Mouse (Mus musculus) kidney, adult 8-10 months (tissue): ENCODE data around the gene Map4k3.
"Not testable (repeated sequence)": the region's sequence is repeated elsewhere in the genome, so short reads cannot be mapped to it uniquely, and the experiment has no call there.

Experiments used
- DNase-seq, 2 experiments: peaks; one replicate each; pipeline ENCODE4 v3.0.0; 2022

The Map4k3 gene

DNA sequence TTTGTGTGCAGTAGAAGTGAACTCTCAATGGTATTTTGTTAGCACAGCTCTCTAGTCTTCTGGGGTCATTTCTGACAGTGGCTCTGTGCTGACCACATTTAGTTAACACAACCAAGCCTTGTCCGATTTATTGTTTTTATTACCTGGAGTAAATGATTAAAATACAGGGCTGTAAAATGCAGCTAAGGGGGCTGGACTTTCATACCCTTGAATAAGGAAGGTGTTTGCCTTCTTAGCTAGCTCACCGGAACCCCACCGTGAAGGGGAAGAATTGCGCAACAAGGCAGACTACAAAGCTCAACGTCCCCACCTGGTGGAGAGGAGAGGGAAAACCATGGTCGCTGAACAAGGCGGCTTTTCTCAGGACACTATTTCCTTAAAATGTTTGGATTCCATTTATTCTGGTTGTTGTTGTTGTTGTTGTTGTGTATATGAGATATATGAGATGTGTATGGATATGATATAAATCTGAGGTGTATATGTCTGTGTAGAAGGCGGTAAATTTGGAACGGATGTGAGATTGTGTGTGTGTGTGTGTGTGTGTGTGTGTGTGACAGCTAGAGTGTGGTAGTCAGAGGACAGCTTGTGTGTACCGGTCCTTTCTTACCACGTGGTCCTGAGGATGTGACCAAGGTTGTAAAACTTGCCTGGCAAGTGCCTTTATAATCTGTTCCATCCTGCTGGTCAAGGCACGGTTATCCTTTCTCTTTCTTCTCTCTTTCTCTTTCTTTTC, 167.4 kb downstream of the Map4k3 start:
- peak; percentile 69 to 77 for DNase-seq

DNA sequence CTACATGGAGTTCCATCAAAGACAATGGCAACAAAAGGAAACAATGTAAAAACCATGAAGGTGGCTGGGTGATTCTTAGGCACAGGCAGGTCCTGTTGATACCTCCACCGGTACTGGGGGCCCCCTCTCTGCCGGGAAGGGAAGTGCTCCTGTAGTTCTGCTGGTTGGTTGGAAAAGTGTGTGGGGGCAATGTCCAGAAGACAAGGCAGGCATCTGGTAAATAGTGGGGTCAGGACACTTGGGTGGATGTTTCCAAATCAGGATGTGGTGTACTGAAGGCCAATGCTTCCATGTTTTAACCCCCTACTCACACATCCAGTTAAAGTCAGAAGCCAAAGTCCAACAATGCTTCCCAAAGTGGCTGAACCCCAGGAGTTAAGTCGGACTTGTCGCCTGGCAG, 168.5 kb downstream of the Map4k3 start:
- DNase-seq: no peak

DNA sequence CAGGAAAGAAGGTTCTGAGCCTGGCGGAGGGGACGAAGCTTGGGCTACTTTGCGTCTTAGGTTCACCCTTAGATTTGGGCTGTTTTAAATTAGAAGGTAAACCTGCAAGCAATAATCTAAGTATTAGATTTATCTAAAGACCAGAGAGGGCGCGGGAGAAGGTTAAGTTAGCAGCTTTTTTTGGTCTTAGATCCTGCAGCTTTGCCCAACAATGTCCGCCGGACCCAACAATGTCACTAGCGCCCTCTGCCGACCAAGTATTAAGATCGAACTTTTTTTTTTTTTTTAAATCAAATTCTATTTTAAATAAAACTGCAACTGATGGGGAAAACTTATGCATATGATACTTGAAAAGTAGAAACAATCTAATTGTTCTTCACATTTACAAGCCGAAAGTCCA, 169.2 kb downstream of the Map4k3 start:
- peak; percentile 23 to 44 for DNase-seq

DNA sequence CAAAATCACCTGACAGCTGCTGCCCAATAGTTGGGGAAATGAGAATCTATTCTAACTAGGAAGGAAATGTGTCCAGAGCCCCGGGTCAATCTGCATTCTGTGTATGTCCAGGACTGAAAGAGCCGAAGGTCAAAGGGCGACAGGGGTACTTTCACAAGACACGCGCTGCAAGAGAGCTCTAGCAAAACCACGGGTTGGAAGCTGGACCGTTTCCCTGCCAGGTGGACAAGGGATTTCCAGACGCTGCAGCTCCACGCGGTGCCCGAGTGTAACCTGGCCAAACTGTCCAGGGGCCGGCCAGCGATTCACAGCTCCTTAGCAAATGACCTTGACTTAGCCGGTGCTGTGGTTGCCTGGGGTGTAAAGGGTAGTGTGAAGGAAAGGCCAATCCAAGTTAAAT, 169.7 kb downstream of the Map4k3 start:
- DNase-seq: peak; percentile 43

DNA sequence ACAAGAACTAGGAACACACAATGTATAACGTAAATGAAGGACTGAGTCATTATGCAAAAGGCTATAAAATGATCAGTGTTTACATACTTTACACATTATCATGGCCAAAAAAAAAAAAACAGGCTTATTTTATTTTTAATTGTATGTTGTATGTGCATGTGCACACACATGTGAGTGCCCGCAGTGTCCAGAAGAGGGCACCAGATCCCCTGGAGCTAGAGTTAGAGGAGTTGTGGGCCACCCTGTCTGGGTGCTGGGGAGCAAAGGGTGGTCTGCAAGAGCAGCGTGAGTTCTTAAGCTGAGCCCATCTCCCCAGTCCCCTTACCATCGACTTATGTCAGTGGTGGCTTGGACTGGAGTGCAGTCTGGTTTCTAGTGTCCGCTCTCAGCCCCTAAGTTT, 170.8 kb downstream of the Map4k3 start:
- DNase-seq: no peak

DNA sequence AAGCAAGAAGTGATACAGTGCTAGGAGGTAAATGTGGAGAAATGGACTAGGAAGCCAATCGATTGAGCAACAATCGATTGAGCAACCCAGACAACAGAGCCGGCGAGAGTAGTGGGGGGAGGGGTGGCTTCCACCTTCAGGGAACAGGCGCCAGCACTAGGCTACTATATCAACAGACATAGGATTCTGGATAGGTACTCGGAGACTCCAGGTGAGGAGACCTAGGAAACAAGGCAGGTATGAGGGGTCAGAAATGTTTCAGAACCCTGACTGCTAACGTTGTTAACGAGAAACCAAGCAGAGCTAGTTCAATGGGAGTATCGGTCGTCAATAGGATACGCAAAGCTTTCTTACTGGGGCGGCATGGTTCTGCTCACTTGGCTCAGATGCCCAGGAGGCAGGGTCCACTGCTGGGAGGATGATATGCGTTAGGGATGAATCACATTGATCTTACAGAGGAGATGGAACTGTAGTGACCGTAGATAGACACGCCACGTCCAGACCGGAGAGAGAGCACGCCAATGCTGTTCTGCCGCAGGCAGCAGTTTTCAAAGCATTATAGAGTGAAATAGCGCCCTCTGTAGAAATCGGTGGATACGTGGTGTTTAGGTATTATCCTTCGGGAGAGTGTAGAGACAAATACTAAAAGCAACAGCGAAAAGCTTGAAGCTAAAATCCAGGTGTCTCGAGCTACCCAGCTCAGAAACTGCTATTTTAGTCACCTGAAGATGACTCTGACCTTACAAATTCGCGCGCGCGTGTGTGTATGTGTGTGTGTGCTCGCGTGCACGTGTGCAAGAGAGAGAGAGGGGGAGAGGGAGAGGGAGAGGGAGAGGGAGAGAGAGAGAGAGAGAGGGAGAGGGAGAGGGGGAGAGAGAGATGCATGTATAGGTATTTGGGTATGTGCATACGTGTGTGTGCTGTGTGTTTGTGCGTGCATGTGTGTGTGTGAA, 174.7 kb downstream of the Map4k3 start:
- peak; percentile 75 to 78 for DNase-seq

DNA sequence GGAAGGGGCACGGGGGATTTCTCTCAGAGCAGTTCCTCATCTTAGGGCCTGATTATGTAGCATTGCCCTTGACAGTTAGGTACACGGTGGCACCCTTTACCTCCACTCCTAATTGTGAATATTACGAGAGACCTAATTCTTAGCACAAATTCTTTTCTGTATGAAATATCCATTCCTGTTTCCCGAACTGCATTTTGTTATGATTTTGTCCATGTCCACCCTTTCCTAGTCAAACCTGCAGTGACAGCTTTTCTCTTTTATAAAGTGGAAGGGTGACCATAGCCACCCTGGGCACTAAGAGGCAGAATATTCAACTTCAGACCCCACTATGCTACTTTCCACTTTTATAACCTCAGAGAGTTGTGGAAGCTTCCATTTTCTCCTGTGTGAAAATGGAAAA, 175.6 kb downstream of the Map4k3 start:
- no peak for DNase-seq

DNA sequence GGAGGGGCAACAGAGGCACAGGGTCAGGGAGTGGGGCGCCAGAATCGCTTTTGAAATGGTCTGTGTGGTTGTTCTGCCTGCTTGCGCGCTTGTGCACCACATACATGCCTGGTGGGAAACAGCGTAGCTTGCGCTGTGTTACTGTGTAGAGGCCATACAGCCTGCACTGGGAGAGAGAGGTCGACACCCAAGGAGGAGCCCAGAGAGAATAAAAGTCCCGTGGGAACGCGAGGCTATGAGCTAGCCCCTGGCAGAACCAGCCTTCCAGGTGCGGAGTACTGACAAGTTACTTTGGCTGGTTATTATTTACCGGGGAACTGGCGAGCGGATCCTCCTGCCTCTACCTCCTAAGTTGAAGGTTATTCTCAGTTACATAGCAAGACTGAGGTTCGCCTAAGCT, 177.3 kb downstream of the Map4k3 start:
- no peak for DNase-seq

DNA sequence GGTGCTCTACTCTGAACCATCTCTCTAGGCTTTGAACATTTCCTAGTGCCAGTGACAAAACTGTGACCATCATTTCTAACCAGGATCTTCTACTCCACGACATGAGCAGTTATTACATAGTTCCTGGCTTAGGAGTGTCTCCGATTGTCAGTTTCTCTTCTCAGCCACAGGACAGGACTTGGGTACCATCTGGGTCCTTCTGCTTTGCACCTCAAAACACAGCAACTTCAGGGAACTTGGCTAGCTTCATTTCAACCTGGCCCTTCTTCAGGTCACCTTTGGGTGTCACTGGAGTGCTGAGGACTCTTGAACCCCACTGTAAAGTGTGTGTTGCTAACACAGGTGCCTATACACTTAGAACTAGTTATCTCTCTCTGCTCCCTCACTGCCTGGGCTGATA, 181.4 kb downstream of the Map4k3 start:
- DNase-seq: no peak

DNA sequence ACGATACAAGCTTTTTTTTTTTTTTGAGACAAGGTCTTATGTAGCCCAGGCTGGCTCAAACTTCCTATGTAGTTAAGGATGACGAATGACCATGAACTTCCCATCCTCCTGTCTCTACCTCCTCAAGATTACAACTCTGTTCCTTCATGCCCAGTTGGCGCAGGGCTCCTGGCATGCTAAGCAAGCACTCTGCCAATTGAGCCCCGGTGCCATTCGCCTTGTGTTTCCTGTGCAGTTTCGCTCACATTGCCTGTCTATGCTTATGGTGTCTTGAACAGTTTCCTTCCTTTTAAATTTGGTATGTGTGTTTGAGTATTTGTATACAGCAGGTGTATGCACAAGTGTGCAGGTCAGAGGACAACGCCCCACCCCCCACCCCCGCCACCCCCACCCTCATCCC, 182.1 kb downstream of the Map4k3 start:
- no peak for DNase-seq

DNA sequence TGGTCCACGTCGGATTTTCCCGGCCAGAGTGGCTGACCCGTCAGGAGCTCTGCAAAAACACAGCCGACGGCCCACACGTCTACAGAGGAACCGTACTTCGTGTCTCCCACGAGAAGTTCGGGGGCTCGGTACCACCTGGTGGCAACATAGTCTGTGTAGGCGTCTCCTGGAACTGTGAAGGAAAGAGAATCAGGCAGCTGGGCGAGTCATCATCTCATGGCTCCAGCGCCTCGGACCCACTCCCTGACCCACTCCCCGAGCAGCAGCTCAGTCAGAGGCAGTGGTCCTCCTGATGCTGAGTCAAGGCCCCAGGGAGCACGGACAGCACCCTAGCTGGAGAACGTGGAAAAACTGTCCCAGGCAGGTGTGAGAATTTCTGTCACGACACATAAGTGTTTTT, 184.6 kb downstream of the Map4k3 start:
- no peak for DNase-seq

DNA sequence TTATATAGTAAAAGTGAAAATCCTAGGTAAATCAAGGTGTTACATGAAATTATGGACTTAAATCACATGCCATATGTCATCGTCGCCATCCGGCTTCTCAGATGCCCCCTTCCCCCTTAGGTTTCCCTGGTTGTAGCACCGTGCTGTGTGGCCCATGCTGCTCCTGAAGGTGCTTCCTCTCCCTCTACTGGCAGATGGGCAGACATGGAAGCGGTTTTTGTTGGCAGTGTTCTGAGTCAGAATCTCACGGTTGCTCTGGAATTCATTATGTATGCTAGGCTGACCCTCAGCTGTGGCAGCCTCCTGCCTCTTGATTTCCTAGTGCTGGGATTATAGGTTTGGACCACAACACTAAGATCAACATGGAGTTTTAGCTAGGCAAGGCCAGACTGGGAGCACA, 191.1 kb downstream of the Map4k3 start:
- DNase-seq: no peak

DNA sequence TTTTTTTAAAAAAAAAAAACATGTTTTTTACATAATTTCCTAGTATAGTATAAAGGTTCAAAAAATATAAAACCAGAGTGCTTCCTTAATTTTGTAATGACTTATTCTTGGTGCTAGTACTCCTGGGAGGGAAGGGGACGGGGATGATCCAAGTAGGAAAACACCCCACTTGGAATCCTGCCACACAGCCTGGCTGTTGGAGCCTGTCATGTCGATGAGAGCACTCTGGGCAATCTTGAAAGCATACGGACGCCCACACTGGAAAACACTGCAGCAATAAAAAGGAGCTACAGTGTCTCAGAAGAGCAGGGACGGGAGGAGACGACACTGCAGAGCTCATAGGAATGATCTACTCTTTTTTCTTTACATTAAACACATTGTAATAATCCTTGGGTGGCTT, 192.7 kb downstream of the Map4k3 start:
- no peak for DNase-seq

DNA sequence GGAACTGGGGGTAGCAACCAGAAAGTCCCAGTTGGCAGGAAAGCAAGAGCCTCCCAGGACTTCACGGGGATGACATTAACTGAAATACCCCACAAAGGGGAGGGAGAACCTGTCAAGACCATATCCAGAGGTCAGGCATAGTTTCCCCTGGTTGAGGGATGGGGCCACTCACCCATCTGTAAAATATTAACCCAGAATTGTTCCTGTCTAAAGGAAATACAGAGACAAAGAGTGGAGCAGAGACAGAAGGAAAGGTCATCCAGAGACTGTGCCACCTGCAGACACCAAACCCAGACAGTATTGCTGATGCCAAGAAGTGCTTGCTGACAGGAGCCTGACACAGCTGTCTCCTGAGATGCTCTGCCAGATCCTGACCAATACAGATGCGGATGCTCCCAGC, 196.9 kb downstream of the Map4k3 start:
- not testable (repeated sequence) for DNase-seq
